Mouse (Mus musculus) forebrain, embryonic 15.5 days (tissue): ENCODE data around the gene Rab28. TPM values are rescaled to one million over a fixed set of nuclear protein-coding genes. Genes with fewer than 3 reads are reported as not detected.

Source experiments
- ATAC-seq: fragments of 200-750 bp; cut with Nextera tagmentation; replicated peaks from 2 replicates; pipeline ENCODE4 v1.8.0; 2017; ENCODE audit warnings: mild to moderate bottlenecking, moderate TSS enrichment, moderate library complexity
- H3K27ac ChIP-seq: fragments of 300-500 bp; sonication (generic); replicated peaks from 2 replicates; pipeline ENCODE4 v1.5.1; 2015; ENCODE audit warnings: mild to moderate bottlenecking, inconsistent platforms
- H3K27me3 ChIP-seq: fragments of 300-500 bp; sonication (generic); 2 replicates; pipeline ENCODE4 v1.6.1; 2015; ENCODE audit warnings: inconsistent platforms
- H3K36me3 ChIP-seq: fragments of 300-500 bp; sonication (generic); 2 replicates; pipeline ENCODE4 v1.6.1; 2015; ENCODE audit warnings: mild to moderate bottlenecking, inconsistent platforms
- H3K4me1 ChIP-seq: fragments of 300-500 bp; sonication (generic); 2 replicates; pipeline ENCODE4 v1.6.1; 2015; ENCODE audit warnings: inconsistent platforms
- H3K4me2 ChIP-seq: fragments of 300-500 bp; sonication (generic); replicated peaks from 2 replicates; pipeline ENCODE4 v1.6.1; 2015; ENCODE audit warnings: mild to moderate bottlenecking, inconsistent platforms
- H3K4me3 ChIP-seq: fragments of 300-500 bp; sonication (generic); 2 replicates; pipeline ENCODE4 v1.5.1; 2015; ENCODE audit warnings: mild to moderate bottlenecking, inconsistent platforms
- H3K9ac ChIP-seq: fragments of 300-500 bp; sonication (generic); replicated peaks from 2 replicates; pipeline ENCODE4 v1.6.1; 2015; ENCODE audit warnings: mild to moderate bottlenecking, inconsistent platforms
- H3K9me3 ChIP-seq: fragments of 300-500 bp; sonication (generic); 2 replicates; pipeline ENCODE4 v1.6.1; 2016; ENCODE audit warnings: inconsistent platforms
- WGBS: fragments of 180-500 bp; shearing (Covaris S2); methylation state at CpG from one replicate; pipeline ENCODE4 v1.1.7; 2015; ENCODE audit warnings: mixed read lengths; 5-methylcytosine and 5-hydroxymethylcytosine counted together
- polyA plus RNA-seq: library from polyadenylated mRNA; unstranded; fragments of >200 nt; fragmentation: Nextera tagmentation; extraction: Ambion mirVana; gene quantifications from 2 replicates; pipeline ENCODE4 v1.2.1, GENCODE M21; 2015

The Rab28 gene
- polyA plus RNA-seq, 1 experiment from 2014 or later, result 79.8 TPM

GRCm38 (mm10) chr5:41618966-41619365 is 89.0 kb downstream of the Rab28 start:
- H3K4me3 ChIP-seq, result no peak overlapping the region
- H3K4me2 ChIP-seq, result no peak overlapping the region
- H3K9me3 ChIP-seq, result no peaks in the 10 kb centered on the region
- H3K9ac ChIP-seq, result no peak overlapping the region
- no peak overlapping the region for H3K27ac ChIP-seq
- no peaks in the 10 kb centered on the region for H3K27me3 ChIP-seq
- peak; percentile 44; the same call in 1 of the 2 replicates for ATAC-seq
- H3K4me1 ChIP-seq, result no peaks in the 10 kb centered on the region
- 77% methylated on average over 1 of the region's 1 CpGs for WGBS
- no peaks in the 10 kb centered on the region for H3K36me3 ChIP-seq

- Histone ChIP-seq H3K36me3 (no peaks in the 10 kb centered on the region), H3K4me2 (no peak overlapping the region), H3K9ac (no peak overlapping the region), H3K27me3 (no peaks in the 10 kb centered on the region), H3K4me3 (no peak overlapping the region), H3K9me3 (no peaks in the 10 kb centered on the region), H3K4me1 (0 out of 2 replicates have a peak, but pooled peaks cover 3% of the 10 kb centered on the region), H3K27ac (no peak overlapping the region)
- peak; percentile 61; the same call in 1 of the 2 replicates for ATAC-seq
- 57% methylated on average over 5 of the region's 5 CpGs for WGBS
Observed at GRCm38 (mm10) chr5:41610447-41611030, 97.4 kb downstream of the Rab28 start.

GRCm38 (mm10) chr5:41596242-41597117 is 111.5 kb downstream of the Rab28 start:
- Histone ChIP-seq H3K27ac (no peak overlapping the region), H3K9me3 (no peaks in the 10 kb centered on the region), H3K27me3 (no peaks in the 10 kb centered on the region), H3K36me3 (no peaks in the 10 kb centered on the region), H3K4me2 (no peak overlapping the region), H3K4me3 (no peak overlapping the region), H3K9ac (no peak overlapping the region), H3K4me1 (peaks cover 8% of the 10 kb centered on the region; the same call in 1 of the 2 replicates)
- ATAC-seq, result peak; percentile 90
- 90% methylated on average over 3 of the region's 3 CpGs for WGBS

- WGBS, result 55% methylated on average over 3 of the region's 3 CpGs
- peak; percentile 66; the same call in 1 of the 2 replicates for ATAC-seq
- Histone ChIP-seq H3K4me2 (no peak overlapping the region), H3K36me3 (no peaks in the 10 kb centered on the region), H3K27ac (no peak overlapping the region), H3K4me3 (no peak overlapping the region), H3K9ac (no peak overlapping the region), H3K27me3 (no peaks in the 10 kb centered on the region), H3K4me1 (peaks cover 8% of the 10 kb centered on the region; the same call in 1 of the 2 replicates), H3K9me3 (no peaks in the 10 kb centered on the region)
Observed at GRCm38 (mm10) chr5:41595199-41595598, 112.8 kb downstream of the Rab28 start.

GRCm38 (mm10) chr5:41578051-41578450 is 129.9 kb downstream of the Rab28 start:
- Histone ChIP-seq H3K4me2 (no peak overlapping the region), H3K9me3 (no peaks in the 10 kb centered on the region), H3K9ac (no peak overlapping the region), H3K4me3 (no peak overlapping the region), H3K27me3 (no peaks in the 10 kb centered on the region), H3K4me1 (no peaks in the 10 kb centered on the region), H3K36me3 (no peaks in the 10 kb centered on the region), H3K27ac (no peak overlapping the region)
- WGBS, result 62% methylated on average over 2 of the region's 2 CpGs
- ATAC-seq, result no peak

Other genes starting within 250 kb of the Rab28 start
- gene Nkx3-2, start 56.3 kb upstream of the Rab28 start, polyA plus RNA-seq, result not detected in 2 replicates
- 27.6 and 31.2 TPM in 2 replicates for gene Bod1l, start 136.2 kb upstream of the Rab28 start, polyA plus RNA-seq